Mouse (Mus musculus) ES-E14 (cell line): ENCODE data around the gene 4933424G06Rik. TPM values are rescaled to one million over a fixed set of nuclear protein-coding genes. Genes with fewer than 3 reads are reported as not detected.
A peak's percentile ranks its signal among the peaks of the same experiment; 100 is the strongest.

ENCODE experiments used
- DNase-seq: peaks from one replicate; pipeline ENCODE4 v3.0.0-alpha.2; 2013; ENCODE audit warnings: low read depth, low spot score
- H3K27ac ChIP-seq: 2 replicates; pipeline ENCODE4 v1.5.1; 2012; ENCODE audit warnings: low read depth, mild to moderate bottlenecking, low read length, moderate library complexity, mixed read lengths; ENCODE audit not compliant: poor library complexity, insufficient read depth, severe bottlenecking
- H3K36me3 ChIP-seq: 2 replicates; pipeline ENCODE4 v1.6.1; 2012; ENCODE audit warnings: mild to moderate bottlenecking, low read length, moderate library complexity, mixed read lengths; ENCODE audit not compliant: control insufficient read depth, poor library complexity, insufficient read depth, severe bottlenecking
- H3K4me1 ChIP-seq, 2 experiments: fragments of 150-350 bp in 1 of 2; sonication (generic) in 1 of 2; 2 replicates each; pipeline ENCODE4 v1.6.1; 2012; ENCODE audit warnings: low read length in 2 of 2, mild to moderate bottlenecking in 1 of 2, mixed read lengths in 1 of 2; ENCODE audit not compliant: control insufficient read depth in 2 of 2, insufficient read depth in 2 of 2, poor library complexity in 1 of 2
- H3K4me3 ChIP-seq, 2 experiments: fragments of 150-350 bp in 1 of 2; sonication (generic) in 1 of 2; 2 replicates each; pipeline ENCODE4 v1.5.1; 2012; ENCODE audit warnings: low read length in 2 of 2, low read depth in 1 of 2, mild to moderate bottlenecking in 1 of 2, mixed read lengths in 1 of 2; ENCODE audit not compliant: insufficient read depth in 1 of 2, poor library complexity in 1 of 2, severe bottlenecking in 1 of 2
- H3K9ac ChIP-seq: 2 replicates; pipeline ENCODE4 v1.6.1; 2012; ENCODE audit warnings: low read depth, mild to moderate bottlenecking, low read length, mixed read lengths; ENCODE audit not compliant: poor library complexity, insufficient read depth, severe bottlenecking
- H3K9me3 ChIP-seq: fragments of 150-350 bp; sonication (generic); 2 replicates; pipeline ENCODE4 v1.6.1; 2012; ENCODE audit warnings: low read depth, mild to moderate bottlenecking, low read length; ENCODE audit not compliant: control insufficient read depth, insufficient read depth
- CHD2 ChIP-seq: IDR thresholded peaks from 2 replicates; pipeline ENCODE4 v1.6.1; 2014; ENCODE audit warnings: mild to moderate bottlenecking, low read depth, low read length, inconsistent platforms
- HCFC1 ChIP-seq: IDR thresholded peaks from 2 replicates; pipeline ENCODE4 v1.6.1; 2012; ENCODE audit warnings: low read length, inconsistent platforms, borderline replicate concordance; ENCODE audit not compliant: insufficient read depth
- MAFK ChIP-seq: IDR thresholded peaks from 2 replicates; pipeline ENCODE4 v1.6.1; 2014; ENCODE audit warnings: mild to moderate bottlenecking, low read depth, low read length, inconsistent platforms; ENCODE audit not compliant: insufficient read depth
- ZC3H11A ChIP-seq: IDR thresholded peaks from 2 replicates; pipeline ENCODE4 v1.6.1; 2012; ENCODE audit warnings: low read depth, mild to moderate bottlenecking, inconsistent platforms, low read length, borderline replicate concordance
- ZNF384 ChIP-seq: IDR thresholded peaks from 2 replicates; pipeline ENCODE4 v1.6.1; 2012; ENCODE audit warnings: low read depth, low read length, inconsistent platforms
- in situ Hi-C, 2 experiments: fragments of 600-800 bp; cut with MboI; formaldehyde crosslinking; loops; one replicate each; pipeline ENCODE4 v1.15.1; 2025; ENCODE audit warnings: low sequenced_read_pairs in 2 of 2, inconsistent platforms in 1 of 2; ENCODE audit not compliant: unreplicated experiment in 2 of 2
- total RNA-seq: library from RNA; depleted of rRNA; stranded (reverse); fragments of 300-350 nt; gene quantifications from 2 replicates; pipeline ENCODE4 v1.2.3, GENCODE M21; 2012

Gene 4933424G06Rik
- total RNA-seq, 1 experiment = not detected

DNA sequence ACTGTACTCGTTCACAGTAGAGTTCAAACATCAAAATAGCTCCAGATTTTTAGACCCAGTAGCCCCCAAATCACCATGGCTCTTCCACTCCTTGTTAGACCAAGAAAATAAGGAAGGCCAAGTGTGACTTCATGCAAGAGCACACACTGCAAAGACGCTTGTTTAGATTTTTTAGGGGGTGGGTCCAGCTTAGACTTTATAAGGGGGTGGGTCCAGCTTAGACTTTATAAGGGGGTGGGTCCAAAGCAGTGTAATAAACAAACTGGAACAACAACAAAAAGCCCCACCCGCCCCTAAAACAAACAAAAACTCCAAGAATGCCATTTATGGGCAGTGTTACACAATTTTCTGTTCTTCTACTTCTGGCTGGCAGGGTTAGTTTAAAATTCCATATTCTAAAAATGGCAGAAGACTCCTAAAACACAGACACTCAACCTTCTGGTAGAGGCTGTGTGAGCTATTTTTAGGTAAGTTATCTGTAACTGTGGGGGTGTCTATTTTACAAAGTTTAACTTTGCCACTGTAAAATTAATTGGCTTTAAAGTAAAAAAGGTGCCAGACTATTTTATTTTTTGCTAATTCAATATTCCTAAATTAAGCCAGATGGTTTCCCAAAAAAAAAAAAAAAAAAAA is 90.5 kb downstream of the 4933424G06Rik start:
- H3K9ac ChIP-seq = no peak overlapping the region
- H3K36me3 ChIP-seq = peaks cover 79% of the 10 kb centered on the region
- no peak overlapping the region for H3K27ac ChIP-seq
- H3K9me3 ChIP-seq = no peaks in the 10 kb centered on the region
- H3K4me3 ChIP-seq = no peak overlapping the region
- peaks cover 9 to 17% of the 10 kb centered on the region in 2 experiments for H3K4me1 ChIP-seq
- in situ Hi-C loops = no loop called here
- no peak for TF ChIP-seq HCFC1
- TF ChIP-seq ZC3H11A = no peak
- TF ChIP-seq MAFK = no peak
- TF ChIP-seq CHD2 = no peak
- TF ChIP-seq ZNF384 = no peak
- no peak for DNase-seq

- Histone ChIP-seq H3K9ac (no peak overlapping the region; the same call in 1 of the 2 replicates), H3K36me3 (peaks cover 75% of the 10 kb centered on the region), H3K4me1 (peaks cover 9 to 17% of the 10 kb centered on the region in 2 experiments), H3K27ac (peak overlapping the region; percentile 63; the same call in 1 of the 2 replicates), H3K9me3 (no peaks in the 10 kb centered on the region), H3K4me3 (no peak overlapping the region)
- DNase-seq = peak; percentile 39
- in situ Hi-C loops = no loop called here
- no peak for TF ChIP-seq HCFC1
- no peak for TF ChIP-seq MAFK
- TF ChIP-seq ZNF384 = no peak
- TF ChIP-seq ZC3H11A = no peak
- no peak for TF ChIP-seq CHD2
Observed at GRCm38 (mm10) chr1:36804259-36804658, 94.3 kb downstream of the 4933424G06Rik start.

GRCm38 (mm10) chr1:36804833-36805232 is 94.9 kb downstream of the 4933424G06Rik start:
- Histone ChIP-seq H3K4me1 (peaks cover 9 to 17% of the 10 kb centered on the region in 2 experiments), H3K9me3 (no peaks in the 10 kb centered on the region), H3K36me3 (peaks cover 70% of the 10 kb centered on the region), H3K9ac (no peak overlapping the region; the same call in 1 of the 2 replicates), H3K4me3 (no peak overlapping the region), H3K27ac (peak overlapping the region; percentile 63)
- no peak for DNase-seq
- in situ Hi-C loops = no loop called here
- TF ChIP-seq MAFK = no peak
- no peak for TF ChIP-seq CHD2
- TF ChIP-seq ZC3H11A = no peak
- no peak for TF ChIP-seq HCFC1
- no peak for TF ChIP-seq ZNF384

- no peak for TF ChIP-seq HCFC1
- TF ChIP-seq MAFK = no peak
- no peak for TF ChIP-seq CHD2
- TF ChIP-seq ZC3H11A = no peak
- TF ChIP-seq ZNF384 = no peak
- no peak overlapping the region for H3K4me3 ChIP-seq
- no peaks in the 10 kb centered on the region for H3K9me3 ChIP-seq
- no peak for DNase-seq
- H3K27ac ChIP-seq = no peak overlapping the region
- peaks cover 74% of the 10 kb centered on the region for H3K36me3 ChIP-seq
- in situ Hi-C loops = no loop called here
- no peak overlapping the region for H3K9ac ChIP-seq
- peaks cover 9 to 17% of the 10 kb centered on the region in 2 experiments for H3K4me1 ChIP-seq
Observed at GRCm38 (mm10) chr1:36806181-36806905, 96.4 kb downstream of the 4933424G06Rik start.
